Mouse (Mus musculus) CD4-positive helper T cell, adult 2 months (primary cell): ENCODE results near the gene Olfr1140.

Source experiments
- DNase-seq: peaks from one replicate; pipeline ENCODE4 v3.0.0-alpha.2; 2012; ENCODE audit warnings: low read depth, missing footprints, low spot score

Gene Olfr1140

DNA sequence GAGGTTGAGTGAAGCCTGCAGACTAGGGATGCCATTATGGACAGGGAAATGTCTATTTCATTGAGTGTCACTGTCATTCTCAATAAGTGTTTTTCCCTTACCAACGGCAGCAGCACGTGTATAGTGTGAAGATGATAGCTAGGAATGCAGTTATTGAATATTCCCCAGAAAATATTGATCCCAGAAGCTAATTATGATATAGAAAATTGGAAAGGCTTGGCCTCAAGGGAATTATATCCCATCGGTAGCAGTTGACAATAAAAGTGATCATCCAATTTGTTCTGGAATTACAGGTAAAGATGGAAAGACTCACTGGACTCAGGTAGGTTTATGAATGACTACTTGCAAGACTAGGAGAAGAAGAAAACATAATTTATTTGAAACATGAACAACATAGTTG lies at the start of gene Olfr1140:
Gene Olfr1140 (plus strand): TSS at position 301 of the 400 bp plus-strand sequence.
- no peak for DNase-seq

DNA sequence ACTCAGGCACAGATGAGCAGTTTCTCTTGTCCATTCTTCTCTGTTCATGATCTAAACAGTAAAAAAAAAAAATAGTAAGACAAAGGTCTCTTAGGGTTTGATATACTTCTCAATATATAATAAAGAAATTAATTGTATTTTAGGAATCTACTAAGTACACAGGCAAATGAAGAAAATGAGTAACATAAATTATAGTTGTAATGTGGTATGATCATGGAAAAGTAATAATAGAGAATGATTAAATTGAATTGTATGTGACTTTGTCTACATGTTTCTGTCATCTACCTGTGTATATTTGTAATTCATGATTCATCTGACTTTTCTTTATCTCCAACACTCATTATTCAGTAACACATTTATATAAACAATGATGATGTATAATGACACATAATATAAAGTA lies 49.7 kb upstream of the Olfr1140 start, which contains the start of gene Olfr1136:
Gene Olfr1136 (minus strand): TSS at position 101 of the 400 bp plus-strand sequence.
- DNase-seq, result no peak

DNA sequence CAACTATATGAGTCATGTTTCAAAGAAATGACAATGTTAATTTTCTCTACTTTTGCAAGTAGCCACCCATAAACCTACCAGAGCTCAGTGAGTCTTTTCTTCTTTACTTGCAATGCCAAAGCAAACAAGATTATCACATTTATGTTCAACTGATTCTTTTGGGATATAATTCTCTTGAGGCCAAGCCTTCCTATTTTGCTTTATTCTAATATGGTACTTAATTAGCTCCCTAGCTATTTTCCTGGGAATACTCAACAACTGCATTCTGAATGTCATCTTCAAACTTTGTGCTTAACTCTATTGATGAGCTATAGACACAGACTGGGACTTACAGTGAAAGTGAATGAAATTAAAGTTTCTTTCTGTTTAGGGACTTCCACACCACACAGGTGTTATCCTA lies 30.5 kb upstream of the Olfr1140 start, which contains the start of gene Olfr1137:
Gene Olfr1137 (minus strand): TSS at position 101 of the 400 bp plus-strand sequence.
- no peak for DNase-seq

DNA sequence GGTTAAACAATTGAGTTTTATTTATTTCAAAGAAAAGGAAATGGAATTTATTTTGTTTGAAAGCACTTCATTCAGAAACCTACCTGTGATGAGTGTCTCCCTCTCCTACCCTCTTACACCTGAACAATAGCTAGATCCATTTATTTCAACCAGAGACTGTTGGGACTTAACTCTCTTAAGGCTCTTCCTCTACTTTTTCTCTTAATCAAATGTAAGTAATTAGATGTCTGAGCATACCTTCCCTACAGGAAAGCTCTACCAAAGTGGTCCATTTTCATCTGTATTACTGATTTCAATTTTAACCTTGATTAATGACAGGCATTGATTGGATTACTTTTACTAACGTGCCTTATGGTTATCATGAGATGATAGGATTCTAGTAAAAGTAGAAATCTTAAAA lies 3.7 kb upstream of the Olfr1140 start, which contains the start of gene Olfr1138:
Gene Olfr1138 (minus strand): TSS at position 101 of the 400 bp plus-strand sequence.
- no peak for DNase-seq

DNA sequence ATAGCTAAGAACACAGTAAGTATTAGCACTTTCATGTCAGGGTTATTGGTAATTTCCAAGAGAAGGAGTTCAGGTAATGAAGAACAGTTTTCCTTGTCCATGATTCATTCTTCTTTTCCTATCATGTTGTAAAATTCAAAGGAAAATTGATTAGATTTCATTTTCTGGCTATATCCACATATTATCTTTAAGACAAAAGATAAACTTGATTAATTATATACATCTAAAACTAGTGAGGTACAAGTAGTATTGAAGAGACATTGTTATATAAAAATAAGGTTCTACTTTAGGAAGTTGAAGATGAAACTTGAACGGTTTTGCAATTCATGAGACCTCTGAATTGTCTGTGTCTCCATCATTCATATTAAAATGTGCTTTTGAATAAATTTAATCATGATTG lies 10.3 kb downstream of the Olfr1140 start, which contains the start of gene Olfr1141:
Gene Olfr1141 (minus strand): TSS at position 101 of the 400 bp plus-strand sequence.
- DNase-seq, result no peak

DNA sequence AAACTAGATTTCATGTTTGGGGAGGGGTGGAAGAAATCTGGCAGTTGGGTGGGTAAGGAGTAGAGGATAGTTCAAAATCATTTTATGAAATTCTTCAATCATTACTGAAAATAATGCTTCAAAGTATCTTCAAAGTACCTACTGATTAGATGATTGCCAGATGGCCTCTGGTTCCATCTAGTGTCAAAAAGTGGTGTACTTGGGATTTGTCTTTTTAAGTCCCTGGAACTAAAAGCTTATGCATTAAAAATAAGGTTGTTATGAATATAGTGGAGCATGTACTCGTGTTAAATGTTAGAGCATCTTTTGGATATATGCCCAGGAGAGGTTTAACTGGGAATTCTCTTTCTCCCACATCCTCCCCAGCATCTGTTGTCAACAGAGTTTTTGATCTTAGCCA lies 32.6 kb downstream of the Olfr1140 start:
- DNase-seq, result no peak

DNA sequence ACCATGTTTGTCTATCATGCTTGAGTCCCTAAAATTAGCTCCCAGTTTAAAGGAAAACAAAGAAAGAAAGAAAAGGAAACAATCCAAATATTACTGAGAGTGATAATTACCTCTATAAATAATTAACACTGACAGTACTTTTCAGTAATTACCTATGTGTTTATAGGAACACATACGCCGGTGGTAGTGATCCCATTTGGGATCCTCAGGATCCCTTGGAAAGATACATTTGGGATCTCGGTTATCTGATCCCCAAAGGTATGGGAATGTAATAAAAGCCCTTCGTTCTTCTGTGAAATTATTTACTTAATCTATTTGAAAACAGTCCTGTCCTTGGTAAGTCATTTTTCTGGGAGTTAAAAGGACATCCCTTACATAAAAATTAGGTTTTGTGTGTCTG lies 35.6 kb downstream of the Olfr1140 start, which contains the start of gene Olfr152:
Gene Olfr152 (plus strand): TSS at position 301 of the 400 bp plus-strand sequence.
- no peak for DNase-seq
